Mouse (Mus musculus) heart, adult 2 months (tissue): Measurements from ENCODE around the gene Upk3a.

ENCODE experiments used
- CTCF ChIP-seq: fragments of 200-600 bp; IDR thresholded peaks from 2 replicates; pipeline ENCODE4 v1.8.1; 2022; ENCODE audit warnings: antibody characterized with exemption, mild to moderate bottlenecking, moderate library complexity
- EP300 ChIP-seq: fragments of 200-500 bp; IDR thresholded peaks from 2 replicates; pipeline ENCODE4 v1.6.1; 2011; ENCODE audit warnings: low read depth, low read length, control low read depth; ENCODE audit not compliant: insufficient read depth

- no peak for TF ChIP-seq CTCF
- no peak for TF ChIP-seq EP300
These were observed 26.2 kb downstream of the Upk3a start for GRCm38 (mm10) chr15:85043116-85043515.
